Mouse (Mus musculus) megakaryocyte progenitor cell, adult 5-6 weeks (primary cell): ENCODE data around the gene Rnf185. TPM values are rescaled to one million over a fixed set of nuclear protein-coding genes. Genes with fewer than 3 reads are reported as not detected.

ENCODE experiments used
- total RNA-seq, 2 experiments: library from RNA; stranded (forward) in 1 of 2; stranded (reverse) in 1 of 2; fragments of 157-497, 149-512 nt in 1 of 2; fragments of 200-1000 nt in 1 of 2; gene quantifications; 2 replicates each; pipeline versions ENCODE4 v1.2.3 to v1.2.4; 2015 to 2017

The Rnf185 gene
- total RNA-seq, 2 experiments from 2014 or later, result 15.3 to 16.3 TPM

Other genes with a start within 250 kb of the Rnf185 start
- gene Eif4enif1, start 250.0 kb downstream of the Rnf185 start, total RNA-seq (2015), result 96.1 and 110 TPM in 2 replicates
- 40.1 and 49.2 TPM in 2 replicates for gene Eif4enif1, start 250.0 kb downstream of the Rnf185 start, total RNA-seq (2017)
- gene Drg1, start 185.9 kb downstream of the Rnf185 start, total RNA-seq (2015), result 253 and 258 TPM in 2 replicates
- gene Drg1, start 185.9 kb downstream of the Rnf185 start, total RNA-seq (2017), result 196 and 234 TPM in 2 replicates
- 69.4 and 77.3 TPM in 2 replicates for gene Patz1, start 163.5 kb downstream of the Rnf185 start, total RNA-seq (2015)
- 66.4 and 72.5 TPM in 2 replicates for gene Patz1, start 163.5 kb downstream of the Rnf185 start, total RNA-seq (2017)
- 16.6 and 20.1 TPM in 2 replicates for gene Pik3ip1, start 122.0 kb downstream of the Rnf185 start, total RNA-seq (2015)
- 32.9 and 55.1 TPM in 2 replicates for gene Pik3ip1, start 122.0 kb downstream of the Rnf185 start, total RNA-seq (2017)
- 16.9 and 17.0 TPM in 2 replicates for gene Limk2, start 43.2 kb downstream of the Rnf185 start, total RNA-seq (2015)
- gene Limk2, start 43.2 kb downstream of the Rnf185 start, total RNA-seq (2017), result 20.1 and 30.0 TPM in 2 replicates
- not detected in 2 replicates for gene Pla2g3, start 35.9 kb upstream of the Rnf185 start, total RNA-seq (2015)
- gene Pla2g3, start 35.9 kb upstream of the Rnf185 start, total RNA-seq (2017), result 0.10 TPM in 1 of 2 replicates, not detected in the other
- gene Inpp5j, start 52.5 kb upstream of the Rnf185 start, total RNA-seq (2015), result 1.3 and 1.5 TPM in 2 replicates
- gene Inpp5j, start 52.5 kb upstream of the Rnf185 start, total RNA-seq (2017), result 0.17 and 0.21 TPM in 2 replicates
- 17.8 and 17.9 TPM in 2 replicates for gene Selenom, start 62.3 kb upstream of the Rnf185 start, total RNA-seq (2015)
- gene Selenom, start 62.3 kb upstream of the Rnf185 start, total RNA-seq (2017), result 11.8 and 23.4 TPM in 2 replicates
- gene Smtn, start 88.2 kb upstream of the Rnf185 start, total RNA-seq (2015), result 11.7 and 12.5 TPM in 2 replicates
- gene Smtn, start 88.2 kb upstream of the Rnf185 start, total RNA-seq (2017), result 7.1 and 8.9 TPM in 2 replicates
- gene Morc2a, start 196.8 kb upstream of the Rnf185 start, total RNA-seq (2015), result 26.4 and 29.5 TPM in 2 replicates
- gene Morc2a, start 196.8 kb upstream of the Rnf185 start, total RNA-seq (2017), result 29.6 and 38.8 TPM in 2 replicates